Mouse (Mus musculus): ENCODE results near the gene Lsg1.

DNA sequence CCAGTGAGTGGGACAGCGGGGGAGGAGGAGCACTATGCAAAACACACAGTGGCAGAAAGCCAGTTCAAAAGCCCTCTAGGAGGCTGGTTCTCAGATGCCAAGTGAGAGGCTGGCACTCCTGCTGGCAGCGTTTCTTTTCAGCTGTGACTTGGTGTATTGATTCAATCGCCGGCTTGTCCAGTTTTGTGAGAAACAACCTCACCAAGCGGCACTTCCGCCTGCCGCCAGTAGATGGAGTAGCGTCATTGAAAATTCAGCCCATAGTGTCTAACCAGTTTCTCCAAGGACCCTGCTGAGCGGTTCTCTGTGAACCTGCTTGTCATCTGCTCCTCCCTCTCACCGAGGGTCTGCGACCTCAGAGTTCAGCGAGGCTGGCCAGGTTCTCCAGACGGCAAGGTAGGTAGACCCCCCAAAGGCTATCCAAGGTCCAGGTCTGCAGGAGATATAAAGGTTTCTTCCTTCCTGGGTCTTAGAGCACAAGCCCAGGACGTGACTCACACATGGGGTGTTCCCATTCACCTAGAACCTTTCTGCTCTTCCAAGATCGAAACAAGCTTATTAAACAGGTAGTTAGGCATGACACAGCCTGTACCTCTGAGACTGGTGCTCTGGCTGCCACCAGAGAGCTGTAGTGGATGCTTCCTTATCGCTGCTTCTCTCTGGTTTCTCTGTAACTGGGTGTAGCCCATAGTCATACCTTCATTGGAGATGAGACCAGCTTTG, 9.7 kb upstream of the Lsg1 start:
- TF ChIP-seq CTCF (conservative IDR thresholded peaks at IDR 0.05; ENCODE audit: insufficient read depth, insufficient read length, low read depth, low read length) (peak; percentile 95), POLR2A (IDR thresholded peaks at IDR 0.05; ENCODE audit: low read depth, low read length) (no peak)

Measured in kidney, adult 2 months (tissue).